Mouse (Mus musculus): Measurements from ENCODE around the gene Plekhf1. TPM values are rescaled to one million over a fixed set of nuclear protein-coding genes. Genes with fewer than 3 reads are reported as not detected.

Plekhf1 gene
- polyA plus RNA-seq, 1 experiment from 2014 or later: 4.5 TPM

GRCm38 (mm10) chr7:38199907-38200605, 27.8 kb downstream of the Plekhf1 start:
- no peak for TF ChIP-seq CTCF (IDR thresholded peaks at IDR 0.05; ENCODE audit: low read depth)
- H3K27me3 ChIP-seq (ENCODE audit: insufficient read depth, low read length): no peaks in the 10 kb centered on the region
- no peak overlapping the region for H3K9ac ChIP-seq
- H3K27ac ChIP-seq (ENCODE audit: low read depth): no peak overlapping the region
- H3K4me1 ChIP-seq (ENCODE audit: insufficient read depth): no peaks in the 10 kb centered on the region
- H3K4me2 ChIP-seq: no peak overlapping the region
- no peaks in the 10 kb centered on the region for H3K9me3 ChIP-seq (ENCODE audit: low read depth, low read length)
- 63% methylated on average over 8 of the region's 8 CpGs for WGBS
- DNase-seq (no peak), ATAC-seq (ENCODE audit: insufficient read depth) (no peak)
- no peaks in the 10 kb centered on the region for H3K36me3 ChIP-seq (ENCODE audit: insufficient read depth)
- no peak overlapping the region for H3K4me3 ChIP-seq (ENCODE audit: low read depth, low read length)

DNA sequence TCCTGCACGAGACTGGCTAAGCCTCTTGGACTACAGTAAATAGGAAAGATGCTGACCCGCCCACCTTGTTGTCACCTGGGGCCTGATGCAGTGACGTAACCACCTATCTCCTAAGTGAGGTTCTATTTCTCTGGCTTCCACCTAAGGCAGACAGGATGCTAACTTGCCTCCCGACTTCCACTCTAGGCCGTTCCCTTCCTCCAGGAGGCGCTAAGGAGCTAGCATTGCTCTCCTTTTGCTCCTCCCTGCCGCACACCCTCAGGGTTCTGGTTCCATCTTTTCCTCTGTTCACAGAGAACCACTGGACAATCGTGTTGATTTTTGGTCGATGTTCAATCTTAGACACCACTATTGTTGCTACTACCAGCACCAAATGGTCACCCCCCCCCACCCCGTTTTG, 36.2 kb downstream of the Plekhf1 start:
- TF ChIP-seq CTCF (IDR thresholded peaks at IDR 0.05; ENCODE audit: low read depth): peak; percentile 50
- Histone ChIP-seq H3K4me3 (ENCODE audit: low read depth, low read length) (no peak overlapping the region), H3K9ac (no peak overlapping the region), H3K27me3 (ENCODE audit: insufficient read depth, low read length) (no peaks in the 10 kb centered on the region), H3K36me3 (ENCODE audit: insufficient read depth) (no peaks in the 10 kb centered on the region), H3K9me3 (ENCODE audit: low read depth, low read length) (no peaks in the 10 kb centered on the region), H3K27ac (ENCODE audit: low read depth) (no peak overlapping the region), H3K4me2 (no peak overlapping the region), H3K4me1 (ENCODE audit: insufficient read depth) (no peaks in the 10 kb centered on the region)
- DNase-seq (peak; percentile 29), ATAC-seq (ENCODE audit: insufficient read depth) (no peak)
- 47% methylated on average over 10 of the region's 10 CpGs for WGBS

DNA sequence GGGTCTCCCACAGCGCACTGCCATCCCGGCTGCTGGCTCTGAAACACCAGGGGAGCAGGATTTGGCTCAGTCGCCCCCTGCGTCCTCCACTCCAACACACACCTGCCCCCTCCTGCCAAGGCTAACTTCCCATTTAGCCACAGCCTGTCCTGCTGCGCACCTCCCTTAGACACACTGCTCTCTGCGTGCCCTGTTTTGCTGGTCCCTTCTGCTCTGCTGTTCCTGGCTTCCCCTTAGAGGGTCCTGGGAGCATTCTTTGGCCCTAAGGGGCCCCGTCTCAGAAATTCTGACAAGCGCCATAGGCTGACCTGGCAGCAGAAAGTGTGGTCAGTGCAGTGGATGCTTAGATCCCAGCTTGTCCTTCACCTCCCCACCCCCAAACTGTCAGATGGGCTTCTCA, 36.7 kb downstream of the Plekhf1 start:
- Histone ChIP-seq H3K4me2 (no peak overlapping the region), H3K4me3 (ENCODE audit: low read depth, low read length) (no peak overlapping the region), H3K9me3 (ENCODE audit: low read depth, low read length) (no peaks in the 10 kb centered on the region), H3K36me3 (ENCODE audit: insufficient read depth) (no peaks in the 10 kb centered on the region), H3K9ac (no peak overlapping the region), H3K27me3 (ENCODE audit: insufficient read depth, low read length) (no peaks in the 10 kb centered on the region), H3K4me1 (ENCODE audit: insufficient read depth) (no peaks in the 10 kb centered on the region), H3K27ac (ENCODE audit: low read depth) (no peak overlapping the region)
- 66% methylated on average over 8 of the region's 8 CpGs for WGBS
- no peak for ATAC-seq (ENCODE audit: insufficient read depth)
- DNase-seq: no peak
- TF ChIP-seq CTCF (IDR thresholded peaks at IDR 0.05; ENCODE audit: low read depth): no peak

DNA sequence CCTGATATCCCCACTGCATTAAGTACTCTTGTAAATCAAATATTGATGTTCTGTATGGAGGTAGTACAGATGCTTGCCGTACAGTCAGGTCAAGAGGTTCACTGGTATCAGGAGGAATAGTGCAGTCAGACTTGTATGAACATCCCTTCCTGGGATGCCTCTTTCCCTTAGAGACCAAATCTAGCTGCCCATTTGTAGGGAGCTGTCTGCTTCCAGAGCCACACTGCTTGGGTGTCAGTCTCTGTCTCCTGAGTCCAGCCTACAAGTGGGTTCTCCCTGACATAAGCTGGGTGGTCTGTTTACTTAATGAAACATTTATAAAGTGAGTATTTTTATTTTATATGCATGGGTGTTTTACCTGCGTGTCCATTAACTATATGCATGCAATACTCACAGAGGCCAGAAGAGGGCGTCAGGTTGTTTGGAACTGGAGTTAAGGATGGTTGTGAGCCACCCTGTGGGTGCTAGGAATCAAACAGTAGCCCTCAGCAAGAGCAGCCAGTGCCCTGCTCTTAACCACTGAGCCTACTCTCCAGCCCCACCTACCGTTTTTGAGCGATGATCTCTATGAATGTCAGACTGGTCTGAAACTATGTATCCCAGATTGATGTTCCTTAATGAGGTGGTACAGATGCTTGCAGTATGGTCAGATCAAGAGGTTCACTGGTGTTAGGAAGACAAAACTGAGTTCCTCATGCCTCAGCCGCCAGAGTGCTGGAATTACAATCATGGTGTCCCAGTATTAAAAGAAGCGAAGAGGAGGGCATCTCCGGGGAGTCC, 37.6 kb downstream of the Plekhf1 start:
- ATAC-seq (ENCODE audit: insufficient read depth) (no peak), DNase-seq (no peak)
- H3K9ac ChIP-seq: no peak overlapping the region
- TF ChIP-seq CTCF (IDR thresholded peaks at IDR 0.05; ENCODE audit: low read depth): no peak
- no peaks in the 10 kb centered on the region for H3K4me1 ChIP-seq (ENCODE audit: insufficient read depth)
- no peak overlapping the region for H3K27ac ChIP-seq (ENCODE audit: low read depth)
- no peak overlapping the region for H3K4me3 ChIP-seq (ENCODE audit: low read depth, low read length)
- 80% methylated on average over 8 of the region's 8 CpGs for WGBS
- no peaks in the 10 kb centered on the region for H3K27me3 ChIP-seq (ENCODE audit: insufficient read depth, low read length)
- no peak overlapping the region for H3K4me2 ChIP-seq
- no peaks in the 10 kb centered on the region for H3K9me3 ChIP-seq (ENCODE audit: low read depth, low read length)
- no peaks in the 10 kb centered on the region for H3K36me3 ChIP-seq (ENCODE audit: insufficient read depth)

GRCm38 (mm10) chr7:38189136-38189982, 38.5 kb downstream of the Plekhf1 start:
- Histone ChIP-seq H3K9ac (no peak overlapping the region), H3K27me3 (ENCODE audit: insufficient read depth, low read length) (no peaks in the 10 kb centered on the region), H3K4me2 (no peak overlapping the region), H3K36me3 (ENCODE audit: insufficient read depth) (no peaks in the 10 kb centered on the region), H3K9me3 (ENCODE audit: low read depth, low read length) (no peaks in the 10 kb centered on the region), H3K4me3 (ENCODE audit: low read depth, low read length) (no peak overlapping the region), H3K27ac (ENCODE audit: low read depth) (no peak overlapping the region), H3K4me1 (ENCODE audit: insufficient read depth) (no peaks in the 10 kb centered on the region)
- ATAC-seq (ENCODE audit: insufficient read depth) (no peak), DNase-seq (peak; percentile 14)
- no peak for TF ChIP-seq CTCF (IDR thresholded peaks at IDR 0.05; ENCODE audit: low read depth)
- WGBS: 72% methylated on average over 15 of the region's 15 CpGs

GRCm38 (mm10) chr7:38188281-38189075, 39.3 kb downstream of the Plekhf1 start:
- Histone ChIP-seq H3K9me3 (ENCODE audit: low read depth, low read length) (no peaks in the 10 kb centered on the region), H3K4me2 (no peak overlapping the region), H3K27ac (ENCODE audit: low read depth) (no peak overlapping the region), H3K4me3 (ENCODE audit: low read depth, low read length) (no peak overlapping the region), H3K27me3 (ENCODE audit: insufficient read depth, low read length) (no peaks in the 10 kb centered on the region), H3K36me3 (ENCODE audit: insufficient read depth) (no peaks in the 10 kb centered on the region), H3K9ac (no peak overlapping the region), H3K4me1 (ENCODE audit: insufficient read depth) (no peaks in the 10 kb centered on the region)
- 84% methylated on average over 8 of the region's 8 CpGs for WGBS
- no peak for TF ChIP-seq CTCF (IDR thresholded peaks at IDR 0.05; ENCODE audit: low read depth)
- DNase-seq (no peak), ATAC-seq (ENCODE audit: insufficient read depth) (no peak)

Data from lung, embryonic 14.5 days (tissue).